Mouse (Mus musculus) cerebellum, postnatal 4 days (tissue): Measurements from ENCODE around the gene Pear1.
"Not testable (repeated sequence)": the region's sequence is repeated elsewhere in the genome, so short reads cannot be mapped to it uniquely, and the experiment has no call there.

Experiments
- DNase-seq, 2 experiments: peaks; one replicate each; pipeline ENCODE4 v3.0.0; 2022; ENCODE audit warnings: low spot score in 2 of 2, mixed read lengths in 1 of 2

Pear1 gene

GRCm38 (mm10) chr3:87824206-87824605 lies at the start of gene Pear1:
TSS of gene Pear1 (minus strand) at chr3:87824306.
- DNase-seq: not testable (repeated sequence)

- not testable (repeated sequence) for DNase-seq
Measured at GRCm38 (mm10) chr3:87864111-87864510, 40.0 kb upstream of the Pear1 start.

DNA sequence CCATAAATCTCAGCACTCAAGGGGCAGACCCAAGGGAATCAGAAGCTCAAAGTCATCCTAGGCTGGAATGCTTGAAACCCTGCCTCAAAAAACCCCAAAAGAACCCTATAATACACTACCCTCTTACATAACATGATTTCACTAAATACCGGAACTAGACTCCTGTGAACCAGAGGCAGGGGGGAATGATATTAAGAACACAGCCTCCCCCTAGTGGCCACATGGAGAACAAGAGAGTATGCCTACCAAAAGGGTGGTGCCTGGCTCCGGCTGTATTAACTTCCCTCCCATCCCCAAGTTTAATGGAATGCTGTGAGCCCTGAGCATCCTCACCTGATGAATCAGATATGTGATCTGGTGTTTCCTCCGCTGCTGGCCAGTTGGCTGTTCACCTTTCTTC lies 35.7 kb upstream of the Pear1 start:
- peak in 1 of 2 experiments; percentile 58 for DNase-seq

DNA sequence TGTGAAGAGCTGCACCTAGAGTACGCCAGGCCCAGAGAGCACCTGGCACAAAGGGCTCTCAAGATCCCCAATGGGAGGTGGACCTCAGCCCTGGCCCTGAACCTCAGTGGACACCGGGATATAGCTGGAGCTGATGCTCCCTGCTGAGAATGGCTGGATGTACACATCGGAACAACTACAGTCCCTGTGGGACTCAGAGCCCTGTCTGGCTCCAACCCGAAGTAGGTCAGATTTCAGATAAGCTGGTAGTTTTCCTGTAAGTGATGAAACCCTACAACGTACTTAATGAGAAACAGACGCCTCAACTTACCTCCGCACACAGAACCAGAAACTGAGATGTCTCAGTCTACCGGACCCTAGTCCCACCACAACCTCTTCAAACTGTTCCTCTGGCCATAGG lies 33.6 kb upstream of the Pear1 start:
- DNase-seq: no peak

DNA sequence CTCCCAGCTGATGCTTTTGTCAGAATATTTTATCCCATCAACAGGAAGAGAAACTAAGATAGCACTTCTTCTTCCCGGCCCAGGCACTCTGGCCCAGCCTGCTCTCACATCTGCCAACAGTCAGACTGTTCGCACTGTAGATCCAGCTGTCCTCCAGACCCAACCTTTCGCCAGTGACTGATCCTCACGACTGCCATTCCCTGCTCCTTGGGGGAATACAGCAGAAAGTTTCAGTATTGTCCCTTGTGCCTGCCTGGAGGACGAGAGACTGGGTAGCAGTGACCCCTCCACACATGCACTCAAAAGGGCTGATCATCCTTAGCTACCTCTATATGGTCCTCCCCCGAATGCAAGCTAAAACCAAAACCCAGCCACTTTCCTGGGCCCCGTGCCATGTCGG lies 31.8 kb upstream of the Pear1 start:
- no peak for DNase-seq

GRCm38 (mm10) chr3:87854795-87855568 lies 30.9 kb upstream of the Pear1 start:
- no peak for DNase-seq

DNA sequence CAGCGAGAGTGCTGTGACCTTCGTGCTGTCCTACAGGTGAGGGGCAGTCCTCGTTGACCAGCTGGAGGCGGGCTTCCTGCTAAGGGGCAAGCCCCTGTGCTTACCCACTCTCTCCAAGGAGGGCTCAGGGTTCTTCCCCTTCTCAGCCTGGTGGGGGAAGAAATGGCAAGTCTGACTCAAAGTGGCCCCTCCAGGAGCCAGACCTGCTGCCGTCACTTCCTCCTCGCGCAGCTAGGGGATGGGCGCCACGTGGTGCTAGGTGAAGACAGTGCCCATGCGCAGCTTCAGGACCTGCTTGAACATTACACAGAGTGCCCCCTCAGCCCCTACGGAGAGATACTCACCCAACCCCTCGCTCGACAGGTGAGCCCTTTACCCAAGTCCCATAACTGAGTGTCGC lies 25.0 kb upstream of the Pear1 start:
- no peak for DNase-seq

GRCm38 (mm10) chr3:87847680-87848079 lies 23.6 kb upstream of the Pear1 start:
- DNase-seq: no peak

DNA sequence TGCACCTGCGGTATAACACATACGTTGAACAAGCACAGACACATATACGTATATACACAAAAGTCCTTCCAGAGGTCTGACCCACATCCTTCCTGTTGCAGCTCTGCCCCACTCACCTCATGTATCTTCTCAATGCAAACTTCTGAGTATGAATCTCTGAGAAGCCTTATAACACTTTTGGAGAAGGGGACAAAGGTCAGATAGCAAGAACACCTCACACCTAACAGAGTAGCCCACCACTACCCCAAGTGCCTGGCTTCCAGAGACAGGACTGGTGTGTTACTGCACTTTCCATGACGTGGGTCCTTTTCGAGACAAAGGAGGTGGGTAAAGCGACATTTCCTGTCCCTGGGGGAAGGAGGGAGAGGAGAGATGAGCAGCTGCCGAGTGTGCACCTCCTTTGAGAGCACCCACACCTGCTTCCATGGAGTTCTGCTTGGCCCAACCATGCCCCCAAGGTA lies 22.6 kb upstream of the Pear1 start, which contains the start of gene Sh2d2a:
TSS of gene Sh2d2a (plus strand) at position 106 of the 461 bp plus-strand sequence.
- DNase-seq: no peak

DNA sequence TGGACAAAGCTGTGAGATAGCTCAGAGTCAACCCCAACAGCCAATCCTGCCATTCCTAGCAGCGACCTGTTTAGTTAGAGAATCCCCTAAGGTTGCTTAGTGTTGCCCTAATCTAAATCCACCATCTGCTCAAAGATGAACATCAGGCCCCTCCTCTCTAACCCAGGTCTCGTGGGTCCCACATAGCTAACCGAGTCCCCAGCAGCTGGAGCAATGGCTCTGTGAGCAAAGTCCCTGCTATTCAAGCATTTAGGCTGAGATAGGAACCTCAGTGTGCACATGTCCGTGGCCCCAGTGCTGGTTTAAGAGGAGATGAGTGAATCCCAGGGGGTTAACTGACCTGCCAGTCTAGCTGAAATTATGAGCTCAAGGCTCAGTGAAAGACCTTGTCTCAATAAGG lies 22.1 kb upstream of the Pear1 start:
- DNase-seq: no peak

- no peak for DNase-seq
Measured at GRCm38 (mm10) chr3:87844981-87845380, 20.9 kb upstream of the Pear1 start.

- no peak for DNase-seq
Measured at GRCm38 (mm10) chr3:87840858-87841257, 16.8 kb upstream of the Pear1 start.

- DNase-seq: peak; percentile 63 to 81
Measured at GRCm38 (mm10) chr3:87838622-87839021, 14.5 kb upstream of the Pear1 start.

DNA sequence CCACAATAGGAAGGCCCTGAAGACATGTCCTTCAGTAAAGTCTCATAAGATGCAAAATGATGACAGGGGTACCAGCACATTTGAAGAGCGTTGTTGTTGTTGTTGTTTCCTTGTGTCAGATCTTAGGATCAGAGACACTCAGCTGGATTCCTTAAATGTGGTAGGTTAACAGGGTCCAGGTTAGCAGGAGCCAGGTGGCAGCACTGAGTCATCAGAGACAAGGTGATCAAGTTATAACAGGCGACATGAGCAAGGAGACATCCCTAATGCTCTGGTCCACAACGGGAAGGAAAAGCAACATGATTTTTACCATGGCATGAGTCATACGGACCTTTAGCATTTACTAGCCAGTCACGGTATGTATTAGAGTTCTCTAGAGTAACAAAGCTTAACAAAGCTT lies 9.4 kb upstream of the Pear1 start:
- DNase-seq: no peak

GRCm38 (mm10) chr3:87832109-87832859 lies 8.2 kb upstream of the Pear1 start:
- no peak for DNase-seq

- no peak for DNase-seq
Measured at GRCm38 (mm10) chr3:87829025-87829424, 4.9 kb upstream of the Pear1 start.

- DNase-seq: no peak
Measured at GRCm38 (mm10) chr3:87828435-87828834, 4.3 kb upstream of the Pear1 start.

- no peak for DNase-seq
Measured at GRCm38 (mm10) chr3:87818226-87818625, 5.9 kb downstream of the Pear1 start.

GRCm38 (mm10) chr3:87816646-87817093 lies 7.4 kb downstream of the Pear1 start:
- peak; percentile 49 to 75 for DNase-seq

- DNase-seq: no peak
Measured at GRCm38 (mm10) chr3:87816166-87816565, 7.9 kb downstream of the Pear1 start.

- no peak for DNase-seq
Measured at GRCm38 (mm10) chr3:87812873-87813272, 11.2 kb downstream of the Pear1 start.

DNA sequence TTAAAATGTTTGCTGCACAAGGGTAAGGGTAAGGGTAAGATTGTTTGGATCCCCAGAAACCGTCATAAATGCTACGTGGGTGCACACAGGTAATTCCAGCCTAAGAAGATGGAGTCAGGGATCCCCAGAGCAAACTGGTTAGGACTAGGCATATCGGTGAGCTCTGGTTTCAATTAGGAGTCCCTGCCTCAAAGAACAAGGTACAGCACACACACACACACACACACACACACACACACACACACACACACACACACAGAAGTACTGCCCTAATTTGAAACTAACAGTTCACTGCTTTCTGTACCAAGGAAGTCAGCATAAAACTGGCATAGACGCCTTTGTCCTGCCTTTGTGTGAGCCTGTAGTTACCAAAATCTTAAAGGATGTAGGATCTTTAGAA lies 11.7 kb downstream of the Pear1 start:
- DNase-seq: no peak

DNA sequence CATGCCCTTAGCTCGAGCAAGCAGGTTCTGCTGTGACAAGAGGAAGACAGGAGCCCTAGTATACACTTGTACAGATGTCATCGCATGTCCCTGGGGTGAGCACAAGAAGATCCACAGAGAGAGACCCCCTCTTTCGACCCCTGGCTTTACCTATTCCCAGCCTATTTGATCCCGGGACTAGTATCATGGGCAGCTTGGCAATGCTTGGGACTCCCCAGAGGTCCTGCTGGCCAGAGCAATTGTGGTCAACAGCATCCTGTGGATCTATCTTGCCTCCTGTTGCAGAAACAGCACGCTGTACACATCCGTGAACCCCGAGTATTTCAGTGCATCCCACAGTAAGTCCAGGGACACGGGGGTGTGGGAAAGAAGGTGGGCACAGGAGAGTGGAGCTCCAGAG lies 12.8 kb downstream of the Pear1 start:
- no peak for DNase-seq
